Mouse (Mus musculus): ENCODE results near the gene Tmem179.

- TF ChIP-seq CTCF (IDR thresholded peaks at IDR 0.05; ENCODE audit: extremely low read depth, insufficient read depth, low read length), result no peak
- TF ChIP-seq POLR2A (IDR thresholded peaks at IDR 0.05; ENCODE audit: extremely low read depth, insufficient read depth, low read length), result no peak
These were observed 42.7 kb upstream of the Tmem179 start for GRCm38 (mm10) chr12:112559231-112559630.

All from cortical plate, adult 2 months (tissue).